Mouse (Mus musculus) forebrain, embryonic 14.5 days (tissue): Measurements from ENCODE around the gene Mast4. TPM values are rescaled to one million over a fixed set of nuclear protein-coding genes. Genes with fewer than 3 reads are reported as not detected.

ENCODE experiments used
- ATAC-seq: fragments of 200-750 bp; cut with Nextera tagmentation; 2 replicates; pipeline ENCODE4 v1.8.0; 2017; ENCODE audit warnings: mild to moderate bottlenecking, moderate library complexity
- DNase-seq: peaks from one replicate; pipeline ENCODE4 v3.0.0-alpha.2; 2015; ENCODE audit warnings: low spot score
- H3K27ac ChIP-seq: fragments of 300-500 bp; sonication (generic); 2 replicates; pipeline ENCODE4 v1.5.1; 2014; ENCODE audit warnings: low read depth, mild to moderate bottlenecking, control low read depth, low read length, moderate library complexity
- H3K27me3 ChIP-seq: fragments of 300-500 bp; sonication (generic); replicated peaks from 2 replicates; pipeline ENCODE4 v1.6.1; 2014; ENCODE audit warnings: low read length, control low read depth, mixed read lengths; ENCODE audit not compliant: control insufficient read depth, insufficient read depth
- H3K36me3 ChIP-seq: fragments of 300-500 bp; sonication (generic); 2 replicates; pipeline ENCODE4 v1.6.1; 2014; ENCODE audit warnings: low read length, control low read depth; ENCODE audit not compliant: control insufficient read depth, insufficient read depth
- H3K4me1 ChIP-seq: fragments of 300-500 bp; sonication (generic); 2 replicates; pipeline ENCODE4 v1.6.1; 2014; ENCODE audit warnings: antibody characterized with exemption, low read length, control low read depth; ENCODE audit not compliant: control insufficient read depth, insufficient read depth
- H3K4me2 ChIP-seq: fragments of 300-500 bp; sonication (generic); 2 replicates; pipeline ENCODE4 v1.6.1; 2014; ENCODE audit warnings: mild to moderate bottlenecking, control low read depth, low read length
- H3K4me3 ChIP-seq: fragments of 300-500 bp; sonication (generic); 2 replicates; pipeline ENCODE4 v1.5.1; 2014; ENCODE audit warnings: low read depth, low read length, control low read depth
- H3K9ac ChIP-seq: fragments of 300-500 bp; sonication (generic); 2 replicates; pipeline ENCODE4 v1.6.1; 2014; ENCODE audit warnings: mild to moderate bottlenecking, low read length, control low read depth, moderate library complexity
- H3K9me3 ChIP-seq: fragments of 300-500 bp; sonication (generic); replicated peaks from 2 replicates; pipeline ENCODE4 v1.6.1; 2016; ENCODE audit warnings: low read length, control low read depth, mixed read lengths; ENCODE audit not compliant: control insufficient read depth
- WGBS: fragments of 180-500 bp; shearing (Covaris S2); extraction: QIAGEN DNeasy Blood & Tissue Kit; methylation state at CpG from one replicate; pipeline ENCODE4 v1.1.7; 2014; 5-methylcytosine and 5-hydroxymethylcytosine counted together
- polyA plus RNA-seq: library from polyadenylated mRNA; unstranded; fragments of >200 nt; fragmentation: Nextera tagmentation; extraction: Ambion mirVana; gene quantifications from 2 replicates; pipeline ENCODE4 v1.2.1, GENCODE M21; 2014

Mast4 gene
- polyA plus RNA-seq, 1 experiment from 2014 or later, result 11.7 TPM

- Histone ChIP-seq H3K36me3 (no peaks in the 10 kb centered on the region), H3K4me2 (no peak overlapping the region), H3K9ac (no peak overlapping the region), H3K27ac (no peak overlapping the region), H3K4me3 (no peak overlapping the region), H3K27me3 (no peaks in the 10 kb centered on the region), H3K9me3 (no peaks in the 10 kb centered on the region), H3K4me1 (no peaks in the 10 kb centered on the region)
- WGBS, result 76% methylated on average over 3 of the region's 3 CpGs
- ATAC-seq, result no peak
- no peak for DNase-seq
These were observed 262.5 kb downstream of the Mast4 start for GRCm38 (mm10) chr13:103071783-103072182.

GRCm38 (mm10) chr13:103067581-103068166 lies 266.6 kb downstream of the Mast4 start:
- WGBS, result 27% methylated on average over 7 of the region's 7 CpGs
- Histone ChIP-seq H3K4me3 (no peak overlapping the region), H3K27me3 (no peaks in the 10 kb centered on the region), H3K27ac (no peak overlapping the region), H3K4me1 (no peaks in the 10 kb centered on the region), H3K9me3 (no peaks in the 10 kb centered on the region), H3K36me3 (no peaks in the 10 kb centered on the region), H3K9ac (no peak overlapping the region), H3K4me2 (no peak overlapping the region)
- ATAC-seq (no peak), DNase-seq (no peak)

- Histone ChIP-seq H3K27me3 (no peaks in the 10 kb centered on the region), H3K4me3 (no peak overlapping the region), H3K36me3 (no peaks in the 10 kb centered on the region), H3K4me1 (no peaks in the 10 kb centered on the region), H3K9me3 (no peaks in the 10 kb centered on the region), H3K4me2 (no peak overlapping the region), H3K27ac (no peak overlapping the region), H3K9ac (no peak overlapping the region)
- DNase-seq (no peak), ATAC-seq (no peak)
- 28% methylated on average over 7 of the region's 7 CpGs for WGBS
These were observed 268.9 kb downstream of the Mast4 start for GRCm38 (mm10) chr13:103065437-103065836.

- WGBS, result 40% methylated on average over 2 of the region's 2 CpGs
- Histone ChIP-seq H3K27ac (no peak overlapping the region), H3K9me3 (no peaks in the 10 kb centered on the region), H3K27me3 (no peaks in the 10 kb centered on the region), H3K9ac (no peak overlapping the region), H3K4me1 (no peaks in the 10 kb centered on the region), H3K36me3 (no peaks in the 10 kb centered on the region), H3K4me2 (no peak overlapping the region), H3K4me3 (no peak overlapping the region)
- peak; percentile 46; the same call in 1 of the 2 replicates for ATAC-seq
- peak; percentile 50 for DNase-seq
These were observed 272.6 kb downstream of the Mast4 start for GRCm38 (mm10) chr13:103061680-103062079.

GRCm38 (mm10) chr13:103059995-103060652 lies 274.2 kb downstream of the Mast4 start:
- Histone ChIP-seq H3K9ac (no peak overlapping the region), H3K27ac (no peak overlapping the region), H3K9me3 (no peaks in the 10 kb centered on the region), H3K36me3 (no peaks in the 10 kb centered on the region), H3K4me1 (no peaks in the 10 kb centered on the region), H3K4me3 (no peak overlapping the region), H3K4me2 (no peak overlapping the region), H3K27me3 (no peaks in the 10 kb centered on the region)
- ATAC-seq (no peak), DNase-seq (no peak)
- 54% methylated on average over 11 of the region's 11 CpGs for WGBS

GRCm38 (mm10) chr13:103056451-103056850 lies 277.8 kb downstream of the Mast4 start:
- H3K4me3 ChIP-seq, result no peak overlapping the region
- H3K4me1 ChIP-seq, result no peaks in the 10 kb centered on the region
- WGBS, result 81% methylated on average over 10 of the region's 10 CpGs
- ATAC-seq, result no peak
- no peak overlapping the region for H3K9ac ChIP-seq
- H3K4me2 ChIP-seq, result no peak overlapping the region
- H3K27ac ChIP-seq, result no peak overlapping the region
- H3K27me3 ChIP-seq, result no peaks in the 10 kb centered on the region
- H3K36me3 ChIP-seq, result no peaks in the 10 kb centered on the region
- H3K9me3 ChIP-seq, result no peaks in the 10 kb centered on the region
- no peak for DNase-seq

- H3K4me2 ChIP-seq, result no peak overlapping the region
These were observed 281.6 kb downstream of the Mast4 start for GRCm38 (mm10) chr13:103052661-103053060.

GRCm38 (mm10) chr13:103048954-103049353 lies 285.3 kb downstream of the Mast4 start:
- Histone ChIP-seq H3K4me3 (no peak overlapping the region), H3K9me3 (no peaks in the 10 kb centered on the region), H3K4me1 (no peaks in the 10 kb centered on the region), H3K4me2 (no peak overlapping the region), H3K36me3 (no peaks in the 10 kb centered on the region), H3K9ac (no peak overlapping the region), H3K27ac (no peak overlapping the region), H3K27me3 (no peaks in the 10 kb centered on the region)
- no peak for DNase-seq
- ATAC-seq, result no peak
- 85% methylated on average over 7 of the region's 7 CpGs for WGBS

More at GRCm38 (mm10) chr13:103052661-103053060, 281.6 kb downstream of the Mast4 start:
- no peaks in the 10 kb centered on the region for H3K4me1 ChIP-seq
- no peak overlapping the region for H3K4me3 ChIP-seq
- no peaks in the 10 kb centered on the region for H3K27me3 ChIP-seq
- WGBS, result 51% methylated on average over 7 of the region's 7 CpGs
- no peak for ATAC-seq
- H3K36me3 ChIP-seq, result no peaks in the 10 kb centered on the region
- no peak overlapping the region for H3K9ac ChIP-seq
- no peak for DNase-seq
- no peak overlapping the region for H3K27ac ChIP-seq
- no peaks in the 10 kb centered on the region for H3K9me3 ChIP-seq

- no peaks in the 10 kb centered on the region for H3K4me1 ChIP-seq
- H3K9me3 ChIP-seq, result no peaks in the 10 kb centered on the region
- no peak for DNase-seq
- H3K4me2 ChIP-seq, result no peak overlapping the region
- H3K36me3 ChIP-seq, result no peaks in the 10 kb centered on the region
- no peaks in the 10 kb centered on the region for H3K27me3 ChIP-seq
- H3K9ac ChIP-seq, result no peak overlapping the region
- ATAC-seq, result no peak
- no peak overlapping the region for H3K4me3 ChIP-seq
- WGBS, result 95% methylated on average over 9 of the region's 9 CpGs
- no peak overlapping the region for H3K27ac ChIP-seq
These were observed 290.6 kb downstream of the Mast4 start for GRCm38 (mm10) chr13:103043692-103044091.
